Mouse (Mus musculus): ENCODE results near the gene Ttyh1. TPM values are rescaled to one million over a fixed set of nuclear protein-coding genes. Genes with fewer than 3 reads are reported as not detected.
A peak's percentile ranks its signal among the peaks of the same experiment; 100 is the strongest.
"Not testable (repeated sequence)": the region's sequence is repeated elsewhere in the genome, so short reads cannot be mapped to it uniquely, and the experiment has no call there.

Gene Ttyh1
- total RNA-seq, 2 experiments from 2014 or later = 1.8 to 4.7 TPM

DNA sequence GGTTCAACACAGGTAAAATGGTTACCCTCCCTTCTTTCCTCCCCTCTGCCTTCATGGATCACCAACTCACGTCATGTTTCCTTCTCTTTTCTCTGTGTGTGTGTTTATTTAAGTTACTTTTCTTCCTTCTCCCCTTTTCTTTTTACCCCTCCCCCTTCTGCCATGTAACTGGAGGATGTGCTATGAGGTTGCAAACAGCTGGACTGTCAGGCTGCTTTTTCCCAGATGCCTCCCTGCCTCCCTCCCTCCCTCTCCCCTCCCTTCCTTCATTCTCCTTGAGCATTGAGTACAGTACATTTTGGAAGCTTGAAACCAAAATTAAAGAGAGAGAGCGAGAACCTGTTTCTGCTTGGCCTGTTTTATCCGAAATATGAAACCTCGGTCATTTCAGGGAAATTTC is 28.6 kb downstream of the Ttyh1 start:
- peak overlapping the region; percentile 92 for H3K4me3 ChIP-seq

GRCm38 (mm10) chr7:4148341-4149208 is 29.4 kb downstream of the Ttyh1 start:
- intact Hi-C loops (cut with DNase I) = loop anchor here (5.0 to 10.0 kb wide), 2 partner anchors 344 to 504 kb away; partner anchors contain the start of gene Cnot3
- TF ChIP-seq CTCF (IDR thresholded peaks at IDR 0.05) = no peak
- no peak for DNase-seq
- peak overlapping the region; percentile 100 for H3K27ac ChIP-seq
- H3K4me3 ChIP-seq = peak overlapping the region; percentile 92

More for the DNA sequence above, 28.6 kb downstream of the Ttyh1 start:
- intact Hi-C loops (cut with DNase I) = loop anchor here (5.0 to 10.0 kb wide), 2 partner anchors 344 to 503 kb away; partner anchors contain the start of gene Cnot3
- peak overlapping the region; percentile 100 for H3K27ac ChIP-seq
- DNase-seq = no peak
- no peak for TF ChIP-seq CTCF (IDR thresholded peaks at IDR 0.05)

DNA sequence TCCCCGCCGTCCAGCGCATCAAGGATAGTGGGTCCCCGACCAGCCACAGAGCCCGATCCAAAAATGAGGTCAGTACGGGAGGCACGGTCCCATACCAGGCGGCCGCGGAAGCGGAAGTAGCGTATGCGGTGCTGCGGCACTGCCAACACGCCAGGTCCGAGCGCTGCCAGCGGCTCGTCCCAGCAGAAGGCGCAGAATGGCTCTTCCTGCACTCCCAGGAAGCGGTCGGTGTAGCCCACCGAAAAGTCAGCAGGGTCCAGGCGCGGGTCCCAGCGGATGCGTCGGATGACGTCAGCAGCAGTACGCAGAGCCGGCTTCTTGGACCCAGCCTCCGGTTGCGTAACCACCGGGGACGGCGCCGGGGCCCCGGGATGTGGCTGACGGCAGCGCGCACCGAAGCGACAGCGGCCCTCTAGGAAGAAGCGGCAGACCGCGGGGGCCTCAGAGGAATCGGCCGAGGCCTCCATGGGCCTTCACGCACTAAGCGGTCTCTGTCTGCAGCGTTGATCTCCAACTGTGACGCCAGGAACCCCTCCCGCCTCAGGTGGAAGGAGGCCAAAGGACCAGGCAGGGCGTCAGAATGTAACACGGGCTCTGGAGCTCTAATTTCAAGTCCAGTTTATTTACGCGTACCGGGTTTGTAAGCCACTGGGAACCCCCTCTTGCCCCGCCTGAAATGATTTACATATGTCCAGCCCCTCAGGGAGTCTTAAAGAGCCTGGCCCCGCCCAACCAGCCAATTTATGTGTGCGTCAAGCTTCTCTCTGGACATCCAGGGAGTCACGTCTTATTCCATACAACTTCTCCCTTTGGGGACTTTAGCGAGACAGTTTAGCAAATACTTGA is 30.2 kb downstream of the Ttyh1 start:
- Histone ChIP-seq H3K27ac (peak overlapping the region; percentile 100), H3K4me3 (peak overlapping the region; percentile 92)
- DNase-seq = peak; percentile 93
- intact Hi-C loops (cut with DNase I) = loop anchor here (2.0 to 10.0 kb wide), 3 partner anchors 13 to 505 kb away; partner anchors contain the start of genes Cnot3 and Leng8
- no peak for TF ChIP-seq CTCF (IDR thresholded peaks at IDR 0.05)

DNA sequence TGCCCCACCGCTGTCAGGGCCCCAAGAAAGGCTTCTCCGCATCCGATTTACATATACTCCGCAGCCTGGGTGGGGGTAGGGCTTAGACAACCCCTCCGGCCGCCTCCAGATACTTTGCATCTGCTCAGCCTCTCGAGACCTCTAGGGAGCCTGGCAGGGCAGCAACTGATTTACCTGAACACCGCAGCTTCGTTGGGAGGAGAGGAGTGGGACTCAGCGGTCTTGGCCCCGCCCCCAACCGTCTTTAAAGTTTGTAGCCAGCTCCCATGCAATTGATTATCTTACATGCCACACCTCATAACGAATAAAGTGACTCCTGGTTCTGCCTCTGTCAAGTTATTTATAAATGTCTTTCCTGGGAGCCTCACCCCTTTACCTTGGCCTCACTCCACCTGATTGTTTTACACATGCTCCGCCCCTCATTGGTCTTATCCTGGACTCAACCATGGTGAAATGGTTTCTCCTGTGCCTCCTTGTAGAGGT is 30.9 kb downstream of the Ttyh1 start, which contains the start of gene Leng9:
Gene Leng9 (minus strand): TSS at position 316 of the 483 bp plus-strand sequence.
- intact Hi-C loops (cut with DNase I) = loop anchor here (2.0 kb wide), 1 partner anchor 13 kb away; the partner anchor contains the start of gene Leng8
- TF ChIP-seq CTCF (IDR thresholded peaks at IDR 0.05) = no peak

GRCm38 (mm10) chr7:4150811-4151221 is 31.6 kb downstream of the Ttyh1 start:
- peak overlapping the region; percentile 92 for H3K4me3 ChIP-seq
- TF ChIP-seq CTCF (IDR thresholded peaks at IDR 0.05) = no peak
- intact Hi-C loops (cut with DNase I) = loop anchor here (2.0 kb wide), 1 partner anchor 14 kb away; the partner anchor contains the start of gene Leng8
- peak overlapping the region; percentile 100 for H3K27ac ChIP-seq
- peak; percentile 67 for DNase-seq

More for the DNA sequence above, 30.9 kb downstream of the Ttyh1 start, which contains the start of gene Leng9:
- peak; percentile 51 for DNase-seq
- Histone ChIP-seq H3K27ac (peak within 1 kb of the TSS; percentile 100), H3K4me3 (peak within 1 kb of the TSS; percentile 92)

GRCm38 (mm10) chr7:4151241-4151640 is 32.0 kb downstream of the Ttyh1 start:
- intact Hi-C loops (cut with DNase I) = loop anchor here (2.0 kb wide), 1 partner anchor 14 kb away; the partner anchor contains the start of gene Leng8
- H3K4me3 ChIP-seq = peak overlapping the region; percentile 92
- no peak for TF ChIP-seq CTCF (IDR thresholded peaks at IDR 0.05)
- DNase-seq = no peak
- H3K27ac ChIP-seq = peak overlapping the region; percentile 100

DNA sequence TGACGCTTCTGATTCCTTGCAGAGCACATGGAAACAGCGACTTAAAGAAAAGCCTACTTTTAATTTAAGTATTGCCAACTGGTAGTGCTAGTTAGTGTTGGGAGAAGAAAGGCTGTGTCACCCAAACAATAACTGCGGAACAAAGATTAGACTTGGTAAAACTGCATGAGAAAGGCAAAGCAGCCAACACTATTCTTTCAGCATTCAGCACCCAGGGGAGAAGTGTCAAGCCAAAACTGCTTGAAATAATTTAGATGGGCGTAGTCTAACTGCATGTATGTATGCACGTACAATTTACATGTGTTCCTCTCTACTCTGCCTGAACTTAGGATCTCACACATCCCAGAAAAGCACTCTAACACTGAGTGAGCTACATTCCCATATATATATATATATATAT is 35.1 kb downstream of the Ttyh1 start:
- DNase-seq = no peak
- no peak overlapping the region for H3K4me3 ChIP-seq
- TF ChIP-seq CTCF (IDR thresholded peaks at IDR 0.05) = no peak
- intact Hi-C loops (cut with DNase I) = no loop called here
- H3K27ac ChIP-seq = no peak overlapping the region

GRCm38 (mm10) chr7:4154976-4155375 is 35.8 kb downstream of the Ttyh1 start:
- intact Hi-C loops (cut with DNase I) = no loop called here

DNA sequence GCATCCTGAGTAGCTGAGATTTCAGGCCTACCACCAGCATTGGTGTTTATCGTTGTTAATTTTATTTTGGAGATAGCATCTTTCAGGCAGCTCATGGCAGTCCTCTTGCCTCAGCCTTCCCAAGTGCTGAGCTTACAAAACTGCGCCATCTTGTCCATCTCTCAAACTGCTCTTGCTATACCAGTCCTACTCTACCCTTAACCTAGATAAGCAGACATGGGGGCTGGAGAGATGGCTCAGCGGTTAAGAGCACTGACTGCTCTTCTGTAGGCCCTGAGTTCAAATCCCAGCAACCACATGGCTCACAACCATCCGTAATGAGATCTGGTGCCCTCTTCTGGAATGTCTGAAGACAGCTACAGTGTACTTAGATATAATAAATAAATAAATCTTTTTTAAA is 42.4 kb downstream of the Ttyh1 start:
- not testable (repeated sequence) for DNase-seq

More at GRCm38 (mm10) chr7:4154976-4155375, 35.8 kb downstream of the Ttyh1 start:
- Histone ChIP-seq H3K4me3 (no peak overlapping the region), H3K27ac (no peak overlapping the region)
- no peak for TF ChIP-seq CTCF (IDR thresholded peaks at IDR 0.05)
- no peak for DNase-seq

GRCm38 (mm10) chr7:4163571-4164072 is 44.4 kb downstream of the Ttyh1 start:
- no peak for DNase-seq
- intact Hi-C loops (cut with DNase I) = no loop called here
- peak overlapping the region; percentile 80 for H3K4me3 ChIP-seq
- H3K27ac ChIP-seq = peak overlapping the region; percentile 83
- no peak for TF ChIP-seq CTCF (IDR thresholded peaks at IDR 0.05)

More for the DNA sequence above, 42.4 kb downstream of the Ttyh1 start:
- H3K27ac ChIP-seq; H3K4me3 ChIP-seq; intact Hi-C loops (cut with DNase I): not testable (repeated sequence)

DNA sequence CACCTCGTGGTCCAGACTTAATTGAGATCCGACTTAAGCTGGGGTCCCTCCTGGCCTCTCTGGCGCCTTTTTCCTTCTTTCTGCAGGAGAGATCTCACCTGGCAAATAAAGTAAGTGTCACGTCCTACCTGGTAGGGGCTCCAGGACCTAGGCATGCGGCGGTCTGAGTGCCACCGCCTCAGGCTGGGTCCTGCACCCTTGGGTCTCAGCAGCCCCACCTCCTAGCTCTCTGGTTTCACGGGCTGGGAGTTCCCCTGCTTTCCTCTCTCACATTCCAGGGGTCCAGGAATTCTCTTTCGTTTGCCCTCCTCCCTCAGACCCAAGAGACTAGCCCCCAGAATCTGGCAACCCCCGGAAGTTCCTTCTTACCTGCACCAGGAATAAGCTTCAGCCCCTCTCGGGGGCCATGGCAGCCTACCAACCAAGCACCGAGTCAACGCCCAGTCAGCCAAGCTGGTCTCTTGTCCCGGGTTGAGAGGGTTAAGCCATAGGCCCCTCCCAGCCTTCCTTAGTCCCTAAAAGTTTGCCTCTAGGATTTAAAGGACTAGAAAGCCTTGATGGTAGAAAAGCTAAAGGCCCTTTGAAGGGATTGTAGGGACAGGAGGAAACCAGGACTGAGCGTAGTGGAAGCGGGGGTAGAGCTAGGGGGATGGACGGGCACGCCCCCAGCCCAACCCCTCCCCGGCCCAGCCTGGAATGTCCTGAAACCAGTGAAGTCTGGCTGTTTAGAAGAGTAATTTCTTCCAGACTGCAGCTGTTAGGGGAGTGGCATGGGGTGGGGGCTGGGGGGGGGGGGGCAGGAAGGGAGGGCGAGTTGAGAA is 45.1 kb downstream of the Ttyh1 start, which contains the start of gene Cdc42ep5:
Gene Cdc42ep5 (minus strand): TSS at position 771 of the 821 bp plus-strand sequence.
- DNase-seq = peak; percentile 78
- no peak for TF ChIP-seq CTCF (IDR thresholded peaks at IDR 0.05)
- intact Hi-C loops (cut with DNase I) = no loop called here
- Histone ChIP-seq H3K4me3 (peak within 1 kb of the TSS; percentile 80), H3K27ac (peak within 1 kb of the TSS; percentile 83)

All from gastrocnemius, adult 2 months (tissue).